8 mouse cellular contexts compared by ENCODE assay signal in the genomic region with DNA sequence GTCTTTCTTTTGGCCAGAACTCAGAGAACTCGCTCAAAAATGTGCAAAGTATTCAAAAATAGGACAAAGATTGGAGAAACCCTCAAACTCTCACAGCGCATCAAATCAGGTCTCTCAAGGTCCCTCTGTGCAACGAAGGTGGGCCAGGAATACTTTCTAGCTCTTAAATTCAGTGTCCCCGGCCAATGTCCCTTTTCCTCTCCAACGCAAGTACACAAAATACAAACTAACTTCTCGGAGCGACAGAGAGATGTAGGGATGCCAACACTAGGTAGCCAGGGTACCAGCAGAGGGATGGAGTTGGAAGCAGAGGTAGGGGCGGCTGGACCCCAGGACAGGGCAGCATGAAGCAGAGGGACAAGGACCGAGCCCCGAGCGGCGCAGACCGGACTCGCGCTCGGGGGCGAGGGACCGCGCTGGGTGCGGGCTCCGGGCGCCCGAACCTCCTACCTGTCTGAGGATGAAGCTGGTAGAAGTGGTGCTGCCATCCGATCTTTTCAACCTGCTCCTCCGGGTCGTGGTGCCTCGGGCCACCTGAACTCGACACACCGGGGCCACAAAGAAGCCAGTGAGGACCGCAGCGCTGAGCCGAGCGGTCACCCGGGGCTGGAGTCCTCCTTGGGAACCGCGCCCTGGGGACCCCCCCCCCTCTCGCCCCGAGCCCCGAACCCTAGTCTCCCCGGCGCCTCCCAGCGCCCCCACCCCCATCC. TPM values are rescaled to one million over a fixed set of nuclear protein-coding genes. Genes with fewer than 3 reads are reported as not detected.
DNase-seq lines count a peak whose midpoint lies in the region; ATAC-seq and TF ChIP-seq lines count a peak whose summit lies in the region.

No protein-coding gene starts in this region.

- peak overlapping the region; percentile 86 for H3K9ac ChIP-seq in forebrain, embryonic 16.5 days (replicated peaks; ENCODE audit: low read depth, low read length)
- H3K9ac ChIP-seq in neural tube, embryonic 12.5 days = peak overlapping the region; percentile 76

- peak; percentile 14 for DNase-seq in lung, adult 2 months
- no peak for DNase-seq in lung, postnatal 14 days
- DNase-seq in embryo, embryonic 10.5 days (ENCODE audit: low spot score) = peak; percentile 67
- peak; percentile 35 to 53 for DNase-seq in kidney, postnatal 4 days
- DNase-seq in thymus, postnatal 25 days = no peak
- no peak for DNase-seq in left cerebral cortex, postnatal 10 days (ENCODE audit: extremely low spot score in 1 of 2, low spot score in 2 of 2)

- intact Hi-C loops in left cerebral cortex, postnatal 10 days (cut with DNase I) = loop anchor here (5.0 kb wide), 1 partner anchor 43 kb away; no protein-coding TSS in a partner anchor

- H3K27me3 ChIP-seq in forebrain, embryonic 16.5 days (replicated peaks; ENCODE audit: control insufficient read depth, insufficient read depth, low read length) = peaks cover 8% of the 10 kb centered on the region; the same call in 1 of the 2 replicates
- peaks cover 21% of the 10 kb centered on the region for H3K27me3 ChIP-seq in neural tube, embryonic 12.5 days (replicated peaks)

- no peaks in the 10 kb centered on the region for H3K9me3 ChIP-seq in forebrain, embryonic 16.5 days (ENCODE audit: control insufficient read depth, low read length)
- H3K9me3 ChIP-seq in neural tube, embryonic 12.5 days = no peaks in the 10 kb centered on the region

- peaks cover 9% of the 10 kb centered on the region for H3K4me1 ChIP-seq in lung, adult 2 months (ENCODE audit: control insufficient read depth, insufficient read depth, low read length)
- H3K4me1 ChIP-seq in forebrain, embryonic 16.5 days (replicated peaks; ENCODE audit: control insufficient read depth, insufficient read depth, low read length) = peaks cover 14% of the 10 kb centered on the region
- H3K4me1 ChIP-seq in neural tube, embryonic 12.5 days = peaks cover 11% of the 10 kb centered on the region

- H3K4me2 ChIP-seq in forebrain, embryonic 16.5 days (ENCODE audit: low read length) = peak overlapping the region; percentile 95
- H3K4me2 ChIP-seq in neural tube, embryonic 12.5 days (replicated peaks) = peak overlapping the region; percentile 97

- H3K36me3 ChIP-seq in forebrain, embryonic 16.5 days (ENCODE audit: control insufficient read depth, insufficient read depth) = no peaks in the 10 kb centered on the region
- H3K36me3 ChIP-seq in neural tube, embryonic 12.5 days = no peaks in the 10 kb centered on the region

- peak; percentile 39 for ATAC-seq in forebrain, embryonic 16.5 days
- ATAC-seq in neural tube, embryonic 12.5 days (ENCODE audit: low FRiP score, low read depth) = peak; percentile 48

- 1% methylated on average over 42 of the region's 42 CpGs for WGBS in lung, adult 2 months
- 0% methylated on average over 35 of the region's 42 CpGs for whole genome bisulfite sequencing in forebrain, embryonic 16.5 days
- under 1% methylated on average over 41 of the region's 42 CpGs for WGBS in neural tube, embryonic 12.5 days

- no peak overlapping the region for H3K27ac ChIP-seq in forebrain, embryonic 16.5 days (ENCODE audit: low read length)
- H3K27ac ChIP-seq in neural tube, embryonic 12.5 days = no peak overlapping the region

- TF ChIP-seq CTCF in lung, adult 2 months (IDR thresholded peaks at IDR 0.05; ENCODE audit: insufficient read depth, low read length) = no peak

- TF ChIP-seq POLR2A in lung, adult 2 months (IDR thresholded peaks at IDR 0.05; ENCODE audit: borderline replicate concordance, extremely low read depth, low read depth, low read length) = no peak

- peak overlapping the region; percentile 60 for H3K4me3 ChIP-seq in lung, adult 2 months (replicated peaks; ENCODE audit: extremely low read depth, low read depth, low read length)
- H3K4me3 ChIP-seq in forebrain, embryonic 16.5 days (replicated peaks; ENCODE audit: low read length) = peak overlapping the region; percentile 78
- H3K4me3 ChIP-seq in neural tube, embryonic 12.5 days = peak overlapping the region; percentile 67

RNA-seq across cellular contexts. Expression of gene Cacnb4, which starts 1.2 kb away (rescaled TPM):
- polyA plus RNA-seq in lung, adult 2 months (2012; rRNA removed) = 0.04 and 0.05 TPM in 2 replicates
- 14.1 and 14.7 TPM in 2 replicates for polyA plus RNA-seq in forebrain, embryonic 16.5 days (2015; fragmentation: Nextera tagmentation; extraction: Ambion mirVana)
- polyA plus RNA-seq in neural tube, embryonic 12.5 days (2016; fragmentation: Nextera tagmentation; extraction: Ambion mirVana) = 5.9 TPM in 2 replicates
- 100 to 1,000 TPM in 1 of 2 experiments, 10 to 100 TPM in 1; 94.0 to 102 TPM for total RNA-seq in left cerebral cortex, postnatal 10 days (2021)

Comparison
In these comparisons a context has a peak if more than half of its experiments do, and no peak if none do; other contexts are left out.
1. DNase-seq: peak in lung, adult 2 months (single experiment), embryo, embryonic 10.5 days (single experiment) and kidney, postnatal 4 days (2 of 2); none in lung, postnatal 14 days (single experiment), thymus, postnatal 25 days (single experiment) and left cerebral cortex, postnatal 10 days (0 of 2).
2. Peak in every context shown above with its lines, with median percentiles within 50 percentile points of each other: H3K4me3 ChIP-seq.